Mouse (Mus musculus): ENCODE results near the gene AU040320.

AU040320 gene

DNA sequence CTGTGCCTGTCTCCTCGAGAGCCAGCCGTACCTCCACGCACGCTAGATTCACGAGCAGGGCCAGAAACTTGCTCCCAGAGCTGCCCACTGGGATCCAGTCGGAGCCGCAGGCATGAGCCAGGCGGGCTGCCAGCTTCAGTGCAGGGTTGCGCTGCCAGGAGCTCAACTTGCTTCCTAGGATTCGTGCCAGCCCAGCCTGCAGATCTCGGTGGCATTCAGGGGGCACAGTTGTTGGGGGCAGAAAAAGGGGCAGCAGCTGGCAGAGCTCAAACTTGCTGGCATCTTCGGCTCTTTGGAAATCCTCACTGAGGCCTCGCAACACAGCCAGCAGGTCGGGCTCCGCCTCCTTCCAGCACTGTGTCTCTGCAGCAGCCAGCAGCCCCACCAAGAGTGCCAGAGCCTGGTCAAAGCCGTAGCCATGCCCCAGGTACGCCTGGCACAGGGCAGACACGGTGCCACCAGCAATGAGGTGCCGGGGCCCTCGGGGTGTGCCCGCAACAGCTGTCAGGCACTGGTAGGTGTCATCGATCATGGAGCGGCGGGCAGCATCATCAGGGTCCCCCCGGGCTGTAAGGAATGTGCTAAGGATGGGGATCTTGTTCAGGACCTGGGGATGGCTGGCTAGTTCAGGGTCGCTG, 3.2 kb upstream of the AU040320 start:
- no peak for DNase-seq (ENCODE audit: low read depth)

DNA sequence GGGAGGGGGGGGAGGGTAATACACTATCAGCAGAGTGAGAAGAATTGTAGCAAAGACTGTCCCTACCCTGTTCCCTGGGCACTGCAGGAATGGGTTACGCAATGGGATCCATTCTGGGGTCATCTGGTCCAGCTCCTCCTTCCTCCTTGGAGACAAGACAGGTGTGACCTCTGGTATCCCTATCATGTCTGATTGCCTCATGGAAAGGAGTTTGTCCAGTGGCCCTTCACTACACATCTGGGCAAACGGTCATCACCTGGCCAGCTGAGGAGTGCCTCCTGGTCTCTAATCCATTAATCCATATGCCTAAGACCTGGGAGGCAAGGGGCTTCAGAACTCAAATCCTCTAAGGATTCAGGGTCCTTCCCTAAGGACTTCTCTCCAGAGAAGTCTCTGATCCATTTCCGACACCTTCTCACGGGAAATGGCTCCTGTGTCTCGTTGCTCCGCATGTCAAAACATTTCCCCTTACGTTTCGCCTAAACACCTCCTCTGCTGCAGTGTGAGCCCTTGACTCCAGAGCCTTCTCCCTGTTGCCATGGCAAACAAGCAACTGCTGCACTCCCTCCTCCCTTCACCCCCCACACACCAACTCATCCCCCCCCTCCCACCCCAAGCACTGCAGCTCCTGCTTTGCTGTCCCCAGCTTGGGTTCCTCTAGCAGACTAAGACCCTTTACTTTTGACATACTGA, 2.3 kb upstream of the AU040320 start:
- no peak for DNase-seq (ENCODE audit: low read depth)

DNA sequence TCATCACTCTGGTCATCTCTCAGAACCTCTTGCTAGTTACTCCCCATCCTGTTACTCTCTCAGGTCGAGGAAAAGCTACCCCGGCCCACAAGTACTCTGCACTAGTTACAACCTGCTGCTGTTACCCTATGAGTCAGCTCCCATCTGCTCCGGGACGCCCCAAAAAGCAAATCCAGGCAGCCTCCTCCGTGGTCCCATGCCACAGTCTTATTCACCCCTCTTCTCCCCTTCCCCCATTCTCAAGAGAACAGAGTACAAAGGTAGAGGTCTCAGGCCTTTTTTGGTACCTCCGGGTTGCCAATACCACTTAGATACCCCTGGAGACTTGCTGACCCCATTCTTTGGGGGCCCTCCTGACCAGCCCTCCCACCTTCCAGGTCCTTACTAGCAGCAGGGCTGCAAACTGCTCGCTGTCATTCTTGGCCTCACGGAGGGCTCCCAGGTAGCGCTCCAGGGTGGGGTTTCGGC, 1.8 kb upstream of the AU040320 start:
- no peak for DNase-seq (ENCODE audit: low read depth)

- no peak for DNase-seq (ENCODE audit: low read depth)
Measured at GRCm38 (mm10) chr4:126752024-126752607, 1.2 kb upstream of the AU040320 start.

DNA sequence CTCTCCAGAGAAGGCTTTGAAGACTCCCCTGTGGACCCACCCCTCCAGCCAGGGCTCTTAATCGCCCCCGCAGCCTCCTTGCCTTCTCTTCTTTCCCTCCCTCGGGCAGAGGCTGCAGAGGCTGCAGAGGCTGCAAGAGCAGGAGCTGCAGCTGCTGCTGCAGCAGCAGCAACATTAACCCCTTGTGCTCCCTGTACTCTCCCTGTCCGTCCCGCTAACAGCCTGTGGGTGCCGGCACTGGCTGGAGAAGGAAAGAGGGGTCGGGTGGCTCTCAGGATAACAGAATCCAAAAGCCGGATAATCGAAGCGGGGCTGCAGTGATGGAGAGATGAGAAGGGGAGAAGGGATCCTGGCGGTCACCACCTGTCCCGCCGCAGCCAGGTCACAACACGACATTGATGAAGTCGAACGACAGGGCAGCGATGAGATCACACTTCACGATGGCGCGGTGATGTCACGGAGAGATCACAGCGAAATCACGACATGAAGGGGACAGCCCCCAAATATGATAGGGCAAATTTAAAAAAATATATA, 669 bp upstream of the AU040320 start:
- DNase-seq (ENCODE audit: low read depth): no peak

DNA sequence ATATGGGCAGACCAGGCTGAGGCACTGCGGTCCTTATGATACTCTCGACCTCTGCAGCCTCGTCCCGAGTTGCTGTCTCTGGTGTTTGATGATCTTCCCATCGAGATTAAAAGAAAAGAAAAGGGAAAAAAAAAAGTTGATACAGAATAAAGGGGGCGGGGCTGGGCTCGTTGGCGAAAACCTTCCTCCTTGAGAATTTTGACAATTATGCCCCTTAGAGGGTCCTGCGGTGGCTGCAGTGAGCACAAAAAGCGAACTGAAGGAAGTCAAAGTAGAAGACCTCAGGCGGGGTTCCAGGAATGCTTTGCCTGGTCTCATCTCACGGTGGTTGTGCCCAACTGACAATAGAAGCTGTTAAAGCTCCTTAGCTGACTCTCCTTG, 877 bp downstream of the AU040320 start:
- DNase-seq (ENCODE audit: low read depth): no peak

GRCm38 (mm10) chr4:126754736-126755374, 1.5 kb downstream of the AU040320 start:
- DNase-seq (ENCODE audit: low read depth): no peak

DNA sequence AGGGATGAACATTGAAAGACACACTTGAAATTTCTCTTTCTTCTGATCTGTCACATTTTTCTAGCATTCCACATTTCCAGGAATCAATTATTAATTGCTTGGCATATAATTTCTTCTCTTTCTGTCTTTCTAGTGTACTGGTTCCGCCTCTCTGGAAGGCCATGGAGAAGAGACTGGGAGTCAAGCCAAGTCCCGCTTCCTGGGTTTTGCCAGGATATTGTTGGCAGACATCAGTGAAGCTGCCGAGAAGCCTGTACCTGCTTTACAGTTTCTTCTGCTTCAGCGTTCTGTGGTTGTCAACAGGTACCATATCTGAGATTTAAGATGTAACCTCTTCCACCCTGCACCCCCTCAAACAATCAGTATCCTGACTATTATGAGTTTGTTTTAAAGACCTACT, 3.4 kb downstream of the AU040320 start:
- DNase-seq (ENCODE audit: low read depth): no peak

GRCm38 (mm10) chr4:126758299-126758698, 5.0 kb downstream of the AU040320 start:
- no peak for DNase-seq (ENCODE audit: low read depth)

DNA sequence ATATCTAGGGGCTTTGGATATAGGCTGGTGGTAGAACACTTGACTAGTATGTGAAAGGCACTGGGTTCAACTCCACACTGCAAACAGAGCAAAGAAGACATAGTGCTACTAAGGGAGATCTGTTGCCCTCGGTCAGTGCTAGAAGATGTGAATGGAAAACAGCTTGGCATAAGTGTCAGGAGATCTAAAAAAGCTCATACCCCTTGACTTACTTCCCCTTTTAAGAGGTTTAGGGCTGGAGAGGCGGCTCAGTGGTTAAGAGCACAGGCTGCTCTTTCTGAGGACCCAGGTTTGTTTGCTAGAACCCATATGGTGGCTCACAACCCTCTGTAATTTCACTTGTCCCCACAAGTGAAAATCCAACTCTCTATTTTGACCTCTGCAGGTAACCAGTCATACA, 6.1 kb downstream of the AU040320 start:
- DNase-seq (ENCODE audit: low read depth): no peak

DNA sequence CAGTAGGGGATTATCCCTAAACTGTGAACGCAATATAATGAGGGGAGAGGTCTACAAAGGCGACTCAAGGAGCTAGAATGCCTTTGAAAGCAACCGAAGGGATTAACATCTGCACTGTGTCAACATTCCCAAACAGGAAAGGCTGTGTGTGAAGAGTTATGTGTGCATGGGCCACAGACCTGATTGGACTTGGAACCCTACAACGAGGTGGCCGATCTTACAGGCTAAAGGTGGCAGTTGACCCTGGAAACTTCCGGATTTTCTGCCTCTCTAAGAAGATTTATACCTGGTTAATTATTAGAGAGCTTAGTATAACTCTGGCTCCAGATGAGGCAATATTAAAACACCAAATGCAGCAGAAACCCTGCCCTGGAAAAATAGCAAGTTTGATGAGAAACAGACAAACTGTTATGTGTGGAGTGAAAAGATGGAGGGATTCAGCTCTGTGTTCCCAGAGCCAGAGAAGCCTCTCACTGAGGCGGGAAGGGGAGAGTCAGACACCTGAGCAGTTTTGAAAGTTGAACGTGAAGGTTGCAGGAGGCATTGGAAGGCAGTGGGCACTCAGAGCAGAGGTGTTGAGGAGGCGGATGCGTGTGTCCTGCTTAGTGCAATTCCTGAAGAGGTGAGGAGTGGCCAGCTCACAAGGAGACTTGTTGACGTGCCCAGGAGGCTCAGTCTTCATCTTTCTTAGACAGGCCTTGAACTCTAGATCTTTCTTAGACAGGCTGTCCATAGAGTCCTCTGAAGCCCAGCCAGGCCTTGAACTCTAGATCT, 9.4 kb downstream of the AU040320 start:
- no peak for DNase-seq (ENCODE audit: low read depth)

DNA sequence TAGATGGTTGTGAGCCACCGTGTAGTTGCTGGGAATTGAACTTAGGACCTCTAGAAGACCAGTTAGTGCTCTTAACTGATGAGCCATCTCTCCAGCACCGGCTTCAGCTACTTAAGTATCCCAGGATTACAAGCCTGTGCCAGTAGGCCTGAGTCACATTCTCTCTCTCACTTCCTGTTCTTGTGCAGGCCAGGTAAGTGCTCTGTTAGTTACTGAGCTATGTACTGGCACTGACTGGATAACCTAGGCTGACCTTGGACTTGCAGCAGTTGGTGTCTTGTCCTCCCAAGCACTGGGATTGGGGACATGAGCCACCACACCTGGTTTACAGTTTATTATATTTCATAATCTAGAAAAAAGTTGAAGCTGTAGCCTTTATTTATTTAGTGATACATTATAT, 10.1 kb downstream of the AU040320 start:
- DNase-seq (ENCODE audit: low read depth): no peak

DNA sequence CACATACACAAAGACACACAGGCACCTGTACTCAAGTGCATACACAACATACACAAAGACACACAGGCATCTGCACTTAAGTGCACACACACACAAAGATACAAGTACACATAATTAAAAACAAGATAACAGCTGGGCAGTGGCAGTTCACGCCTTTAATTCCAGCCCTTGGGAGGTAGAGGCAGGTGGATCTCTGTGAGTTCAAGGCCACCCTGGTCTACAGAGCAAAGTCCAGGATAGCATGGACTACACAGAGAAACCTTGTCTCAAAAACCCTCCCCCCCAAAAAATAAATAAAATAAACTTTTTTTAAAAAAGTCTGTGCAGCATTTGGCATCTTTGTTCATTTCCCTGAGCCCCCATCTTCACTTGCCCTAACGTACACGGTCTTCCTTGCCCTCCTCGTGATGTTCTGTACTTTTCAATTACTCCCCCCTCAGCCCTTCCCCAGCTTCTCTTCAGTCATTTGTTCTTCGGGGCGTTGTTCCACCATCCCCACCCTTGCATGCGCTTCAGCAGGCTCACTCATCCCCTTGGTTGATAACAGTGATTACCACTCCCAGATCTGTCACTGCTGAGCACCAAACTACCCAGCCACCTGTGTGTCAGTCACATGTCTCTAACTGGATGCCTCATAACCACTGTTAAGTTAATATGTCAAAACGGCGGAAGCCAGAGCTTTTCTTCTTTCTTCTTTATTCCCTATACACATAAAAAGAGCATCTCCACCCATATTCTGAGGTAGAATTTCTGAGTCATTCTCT, 16.6 kb downstream of the AU040320 start:
- DNase-seq (ENCODE audit: low read depth): no peak

DNA sequence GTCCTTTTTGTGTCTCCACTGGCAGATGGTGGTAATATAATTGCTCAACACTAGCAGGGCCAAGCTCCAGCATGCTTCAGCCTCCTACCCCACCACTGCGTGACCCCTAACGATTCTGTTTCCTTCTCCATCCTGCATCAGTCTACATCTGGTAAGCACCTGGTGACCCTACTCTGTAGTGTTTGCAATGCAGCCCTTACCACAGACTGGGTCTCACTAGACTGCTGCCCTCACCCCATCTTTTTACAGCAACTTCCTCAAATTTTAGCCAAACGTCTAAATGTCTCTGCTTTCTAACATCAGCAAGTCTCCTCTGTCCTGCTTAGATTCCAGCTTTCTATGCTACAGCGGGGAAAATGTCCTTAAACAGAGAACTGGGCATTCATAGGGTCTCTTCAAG, 17.5 kb downstream of the AU040320 start:
- no peak for DNase-seq (ENCODE audit: low read depth)

DNA sequence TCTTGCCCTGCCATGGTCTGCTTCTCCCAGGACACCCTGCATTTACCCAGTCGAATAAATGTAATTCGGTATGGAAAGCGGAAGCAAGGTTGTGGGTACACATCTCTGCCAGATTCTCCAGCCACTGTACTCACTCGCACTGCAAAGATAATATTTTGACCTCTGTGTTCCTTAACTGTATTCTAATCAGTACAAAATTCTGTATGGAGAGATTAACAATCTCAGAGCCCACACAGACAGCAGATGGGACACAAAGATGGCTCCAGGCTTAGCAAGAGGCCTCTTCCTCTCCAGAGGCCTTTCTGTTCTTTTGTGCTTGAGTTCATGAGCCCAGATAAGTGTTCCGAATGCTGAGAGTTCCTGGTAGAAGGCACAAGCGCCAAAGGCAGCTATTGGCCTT, 20.5 kb downstream of the AU040320 start:
- no peak for DNase-seq (ENCODE audit: low read depth)

GRCm38 (mm10) chr4:126775182-126775581, 21.8 kb downstream of the AU040320 start:
- no peak for DNase-seq (ENCODE audit: low read depth)

- no peak for DNase-seq (ENCODE audit: low read depth)
Measured at GRCm38 (mm10) chr4:126779148-126779581, 25.8 kb downstream of the AU040320 start.

DNA sequence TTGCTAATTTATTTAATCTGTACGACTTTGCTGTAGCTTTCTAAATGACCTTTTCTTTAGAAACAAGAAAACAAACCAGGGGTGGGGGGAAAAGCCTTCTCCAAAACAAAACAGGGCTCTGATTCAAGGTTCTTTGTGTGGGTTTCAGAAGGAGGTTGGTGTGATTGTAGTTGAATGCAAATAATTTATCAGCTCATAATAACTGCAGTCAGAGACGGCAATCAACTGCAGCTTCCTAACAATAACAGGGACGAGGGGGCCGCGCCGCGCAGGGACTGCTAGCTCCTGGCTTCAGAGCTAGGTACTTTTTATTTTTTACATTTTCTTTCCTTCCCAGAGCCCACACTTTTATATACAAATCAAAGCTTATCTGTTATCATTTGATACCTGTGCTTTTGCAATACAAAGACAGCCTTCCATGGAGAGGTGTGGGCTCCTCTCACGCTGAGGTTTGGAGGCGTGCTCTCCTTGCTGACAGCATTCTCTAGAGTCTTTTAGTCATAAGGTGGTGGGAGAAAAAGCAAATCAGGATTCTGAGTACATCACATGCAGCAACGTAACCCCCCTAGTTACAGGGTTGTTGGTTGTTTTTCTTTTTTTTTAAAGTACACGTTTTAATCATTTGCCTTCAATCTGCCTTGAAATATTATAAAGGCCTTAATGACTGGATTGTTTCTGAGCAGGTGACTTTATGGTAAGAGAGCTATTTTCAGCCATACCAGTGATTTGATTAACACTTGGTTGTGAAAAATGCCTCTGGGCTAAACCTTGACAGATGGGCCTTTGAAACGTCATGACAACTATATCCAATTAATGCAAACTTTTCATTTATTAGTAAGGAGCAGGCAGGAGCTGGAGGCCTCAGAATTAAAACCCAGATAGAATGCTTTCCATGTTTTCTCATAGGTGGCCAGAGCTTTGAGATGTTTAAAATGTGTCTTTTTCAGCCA, 26.8 kb downstream of the AU040320 start:
- no peak for DNase-seq (ENCODE audit: low read depth)

DNA sequence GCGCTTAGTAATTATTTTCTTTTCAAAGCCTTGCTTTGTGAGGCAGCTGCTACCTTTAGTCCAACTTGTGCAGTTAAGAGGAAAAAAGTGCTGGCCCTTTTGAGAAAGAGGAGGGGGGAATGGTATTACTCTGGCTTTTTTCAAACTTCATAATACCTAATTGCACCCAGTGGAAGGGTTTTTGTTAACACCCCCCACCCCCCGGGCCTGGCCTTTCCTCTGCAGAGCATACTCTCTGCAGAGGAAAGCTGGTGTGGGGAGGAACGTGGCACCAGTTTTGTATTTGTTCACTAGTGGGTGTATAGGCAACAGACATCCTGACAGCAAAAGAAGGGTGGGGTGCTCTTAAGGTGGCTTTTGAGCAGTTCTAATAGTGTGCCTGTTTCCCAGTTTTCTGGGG, 28.5 kb downstream of the AU040320 start:
- DNase-seq (ENCODE audit: low read depth): no peak

GRCm38 (mm10) chr4:126782512-126782911, 29.2 kb downstream of the AU040320 start:
- no peak for DNase-seq (ENCODE audit: low read depth)

All from c-Kit-positive CD71-negative TER-119-negative erythroid progenitor cells, embryonic 14.5 days (primary cell).